Mouse (Mus musculus): ENCODE measurements at regions not wholly inside any gene's neighbourhood (a gene's known extent, or its start where the extent isn't known, plus 50 kb on each side); places are given as distances from the start of the nearest gene placed in this dataset.

GRCm38 (mm10) chr15:67899772-67900171, 1399.1 kb upstream of the Lrrc6 start:
- Histone ChIP-seq H3K36me3 (replicated peaks in 1 of 2; ENCODE audit: control insufficient read depth in 1 of 2, insufficient read depth in 1 of 2, low read length in 1 of 2) (no peaks in the 10 kb centered on the region), H3K79me2 (replicated peaks; ENCODE audit: control insufficient read depth, extremely low read depth, insufficient read depth, poor library complexity, severe bottlenecking) (no peaks in the 10 kb centered on the region), H3K27ac (ENCODE audit: insufficient read depth, low read depth) (no peak overlapping the region), H3K27me3 (replicated peaks) (no peaks in the 10 kb centered on the region), H3K4me3 (replicated peaks in 1 of 3; ENCODE audit: low read depth in 2 of 3, low read length in 2 of 3, poor library complexity in 1 of 3) (no peak overlapping the region), H3K9ac (ENCODE audit: insufficient read depth, low read depth) (no peak overlapping the region), H3K4me2 (ENCODE audit: insufficient read depth, low read depth, poor library complexity, severe bottlenecking) (no peak overlapping the region), H3K4me1 (ENCODE audit: control insufficient read depth in 1 of 2, insufficient read depth in 2 of 2) (peaks cover 2 to 6% of the 10 kb centered on the region in 2 experiments; a peak in 2 of 4 replicates), H3K9me3 (replicated peaks; ENCODE audit: low read length) (no peaks in the 10 kb centered on the region)
- DNase-seq (ENCODE audit: extremely low read depth), result no peak
- dilution Hi-C loops (cut with MboI; ENCODE audit: extremely low pct_ligation_motif_present, extremely low pct_unique_long_range_greater_than_20kb, low sequenced_read_pairs) (no loop called here), in situ Hi-C loops (cut with MboI; ENCODE audit: low pct_ligation_motif_present, low pct_unique_long_range_greater_than_20kb, low sequenced_read_pairs) (no loop called here)
- TF ChIP-seq TCF12 (IDR thresholded peaks at IDR 0.05; ENCODE audit: low read depth, low read length), result no peak
- no peak for TF ChIP-seq CHD2 (IDR thresholded peaks at IDR 0.05; ENCODE audit: low read length)
- TF ChIP-seq PAX5 (IDR thresholded peaks at IDR 0.05; ENCODE audit: low read length), result no peak
- TF ChIP-seq MXI1 (IDR thresholded peaks at IDR 0.05; ENCODE audit: low read depth, low read length), result no peak
- no peak for TF ChIP-seq NRF1 (IDR thresholded peaks at IDR 0.05; ENCODE audit: low read depth, low read length)
- no peak for TF ChIP-seq MAZ (IDR thresholded peaks at IDR 0.05; ENCODE audit: low read depth, low read length)
- no peak for TF ChIP-seq ZNF384 (IDR thresholded peaks at IDR 0.05; ENCODE audit: low read depth, low read length)
- no peak for TF ChIP-seq MAX (IDR thresholded peaks at IDR 0.05; ENCODE audit: low read length)
- no peak for TF ChIP-seq POLR2A (IDR thresholded peaks at IDR 0.05; ENCODE audit: low read depth, low read length)
- TF ChIP-seq ELF1 (IDR thresholded peaks at IDR 0.05; ENCODE audit: low read depth, low read length), result no peak
- TF ChIP-seq MYC (IDR thresholded peaks at IDR 0.05; ENCODE audit: low read depth, low read length), result no peak

- no peaks in the 10 kb centered on the region for H3K36me3 ChIP-seq (replicated peaks in 1 of 2; ENCODE audit: control insufficient read depth in 1 of 2, insufficient read depth in 1 of 2, low read length in 1 of 2)
- dilution Hi-C loops (cut with MboI; ENCODE audit: extremely low pct_ligation_motif_present, extremely low pct_unique_long_range_greater_than_20kb, low sequenced_read_pairs), result no loop called here
- H3K9ac ChIP-seq (ENCODE audit: insufficient read depth, low read depth), result no peak overlapping the region
- DNase-seq (ENCODE audit: extremely low read depth), result no peak
- in situ Hi-C loops (cut with MboI; ENCODE audit: low pct_ligation_motif_present, low pct_unique_long_range_greater_than_20kb, low sequenced_read_pairs), result no loop called here
- H3K4me3 ChIP-seq (replicated peaks in 1 of 3; ENCODE audit: low read depth in 2 of 3, low read length in 2 of 3, poor library complexity in 1 of 3), result no peak overlapping the region
- H3K27ac ChIP-seq (ENCODE audit: insufficient read depth, low read depth), result no peak overlapping the region
- H3K4me2 ChIP-seq (ENCODE audit: insufficient read depth, low read depth, poor library complexity, severe bottlenecking), result no peak overlapping the region
- peaks cover 2 to 6% of the 10 kb centered on the region in 2 experiments; a peak in 2 of 4 replicates for H3K4me1 ChIP-seq (ENCODE audit: control insufficient read depth in 1 of 2, insufficient read depth in 2 of 2)
- no peaks in the 10 kb centered on the region for H3K9me3 ChIP-seq (replicated peaks; ENCODE audit: low read length)
- TF ChIP-seq MXI1 (IDR thresholded peaks at IDR 0.05; ENCODE audit: low read depth, low read length) (no peak), BHLHE40 (IDR thresholded peaks at IDR 0.05; ENCODE audit: low read depth, low read length) (no peak), ZMIZ1 (IDR thresholded peaks at IDR 0.05; ENCODE audit: low read depth, low read length) (no peak), MAFK (IDR thresholded peaks at IDR 0.05; ENCODE audit: insufficient replicate concordance, low read length) (no peak), JUN (IDR thresholded peaks at IDR 0.05; ENCODE audit: insufficient read depth, low read depth, low read length) (no peak), MAX (IDR thresholded peaks at IDR 0.05; ENCODE audit: low read length) (no peak), ELF1 (IDR thresholded peaks at IDR 0.05; ENCODE audit: low read depth, low read length) (no peak), MYC (IDR thresholded peaks at IDR 0.05; ENCODE audit: low read depth, low read length) (no peak), POLR2A (IDR thresholded peaks at IDR 0.05; ENCODE audit: low read depth, low read length) (no peak), NRF1 (IDR thresholded peaks at IDR 0.05; ENCODE audit: low read depth, low read length) (no peak), EP300 (IDR thresholded peaks at IDR 0.05; ENCODE audit: low read length) (no peak)
- H3K79me2 ChIP-seq (replicated peaks; ENCODE audit: control insufficient read depth, extremely low read depth, insufficient read depth, poor library complexity, severe bottlenecking), result no peaks in the 10 kb centered on the region
- H3K27me3 ChIP-seq (replicated peaks), result no peaks in the 10 kb centered on the region
These were observed 1398.3 kb upstream of the Lrrc6 start for GRCm38 (mm10) chr15:67898959-67899403.

Measured in CH12.LX (cell line).